ENCODE assay signal across 7 mouse cellular contexts in the genomic region with DNA sequence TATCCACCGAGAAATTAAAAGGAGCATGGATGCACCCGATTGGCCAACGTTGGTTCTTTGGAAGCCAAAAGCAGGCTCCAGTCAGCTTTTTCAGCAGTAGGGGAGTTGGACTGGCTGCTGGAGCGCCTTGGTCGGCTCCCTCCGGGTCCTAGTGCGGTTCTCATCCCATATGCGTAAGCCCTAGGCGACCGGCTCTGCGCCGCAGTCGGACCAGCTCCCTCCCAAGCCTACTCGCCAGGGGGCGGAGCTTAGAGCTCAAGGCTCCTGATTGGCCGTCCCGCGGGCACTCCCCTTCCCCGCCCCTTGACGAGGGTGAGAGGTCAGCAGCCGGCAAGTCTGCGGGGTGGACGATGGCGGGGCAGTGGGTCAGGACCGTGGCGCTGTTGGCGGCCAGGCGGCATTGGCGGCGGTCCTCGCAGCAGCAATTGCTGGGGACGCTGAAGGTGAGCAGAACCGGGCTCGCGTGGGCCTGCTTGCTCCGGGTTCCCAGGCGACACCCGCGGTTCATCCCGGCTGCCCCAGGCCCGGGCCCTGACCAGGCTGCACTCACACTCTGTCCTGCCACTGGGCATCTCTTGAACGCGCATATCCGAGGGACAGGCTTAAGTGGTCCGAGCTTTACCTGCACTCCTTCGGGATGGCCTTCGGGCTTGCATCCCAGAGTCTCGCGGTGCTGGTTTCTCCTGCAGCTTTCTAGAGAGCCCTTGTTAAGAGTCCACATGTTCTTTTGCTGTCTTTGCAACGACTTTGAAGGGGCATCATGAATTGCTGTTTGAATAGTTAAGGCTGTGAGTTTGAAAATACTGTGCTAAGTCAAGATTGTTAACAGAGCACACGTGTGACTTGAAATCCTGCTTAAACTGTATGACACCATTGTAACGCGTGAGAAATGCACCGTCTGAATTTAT. TPM values are rescaled to one million over a fixed set of nuclear protein-coding genes. Genes with fewer than 3 reads are reported as not detected.
DNase-seq lines count a peak whose midpoint lies in the region; ATAC-seq lines count a peak whose summit lies in the region.

A gene (plus strand): TSS at position 308 of the 908 bp plus-strand sequence.

- H3K27ac ChIP-seq in embryonic facial prominence, embryonic 11.5 days (replicated peaks; ENCODE audit: low read depth, low read length): 0 out of 2 replicates have a peak within 1 kb of the TSS, but pooled peaks have one; percentile 31
- H3K27ac ChIP-seq in limb, embryonic 11.5 days (replicated peaks; ENCODE audit: low read depth, low read length): 0 out of 2 replicates have a peak within 1 kb of the TSS, but pooled peaks have one; percentile 18
- H3K27ac ChIP-seq in midbrain, embryonic 14.5 days (replicated peaks; ENCODE audit: low read depth, low read length): 0 out of 2 replicates have a peak within 1 kb of the TSS, but pooled peaks have one; percentile 60

- H3K9ac ChIP-seq in embryonic facial prominence, embryonic 11.5 days (replicated peaks; ENCODE audit: low read length): peak within 1 kb of the TSS; percentile 66
- peak within 1 kb of the TSS; percentile 68 for H3K9ac ChIP-seq in limb, embryonic 11.5 days (ENCODE audit: low read length)
- H3K9ac ChIP-seq in midbrain, embryonic 14.5 days (replicated peaks; ENCODE audit: low read length): peak within 1 kb of the TSS; percentile 80

- peak within 1 kb of the TSS; percentile 69 for H3K4me3 ChIP-seq in embryonic facial prominence, embryonic 11.5 days (ENCODE audit: low read depth, low read length)
- H3K4me3 ChIP-seq in limb, embryonic 11.5 days (ENCODE audit: low read depth, low read length): peak within 1 kb of the TSS; percentile 81
- H3K4me3 ChIP-seq in midbrain, embryonic 14.5 days (replicated peaks; ENCODE audit: low read depth, low read length): peak within 1 kb of the TSS; percentile 75

- peak; percentile 100 for ATAC-seq in embryonic facial prominence, embryonic 11.5 days (replicated peaks; ENCODE audit: insufficient number of reproducible peaks, low FRiP score, low TSS enrichment, low read depth)
- peak; percentile 100 for ATAC-seq in limb, embryonic 11.5 days (ENCODE audit: insufficient number of reproducible peaks, low FRiP score, low TSS enrichment, low read depth)
- ATAC-seq in midbrain, embryonic 14.5 days (ENCODE audit: low FRiP score, low TSS enrichment): peak; percentile 100

- DNase-seq in adrenal gland, postnatal 14 days: peak; percentile 98
- peak; percentile 98 for DNase-seq in embryonic facial prominence, embryonic 11.5 days (ENCODE audit: low spot score)
- peak; percentile 100 for DNase-seq in heart, adult 11 months
- peak; percentile 98 for DNase-seq in kidney, adult 18-20 months
- peak; percentile 98 for DNase-seq in limb, embryonic 11.5 days (ENCODE audit: low spot score)
- peak; percentile 97 for DNase-seq in midbrain, embryonic 14.5 days
- peak; percentile 90 to 95 for DNase-seq in spleen, adult 18-20 months

- H3K9me3 ChIP-seq in embryonic facial prominence, embryonic 11.5 days (replicated peaks; ENCODE audit: control insufficient read depth, low read length): no peaks in the 10 kb centered on the region
- no peaks in the 10 kb centered on the region for H3K9me3 ChIP-seq in limb, embryonic 11.5 days (ENCODE audit: control insufficient read depth, low read length)
- H3K9me3 ChIP-seq in midbrain, embryonic 14.5 days (ENCODE audit: control insufficient read depth, low read length): no peaks in the 10 kb centered on the region

- H3K4me1 ChIP-seq in embryonic facial prominence, embryonic 11.5 days (ENCODE audit: control insufficient read depth, insufficient read depth, low read length): no peaks in the 10 kb centered on the region
- H3K4me1 ChIP-seq in limb, embryonic 11.5 days (ENCODE audit: control insufficient read depth, insufficient read depth, low read length): peaks cover 5% of the 10 kb centered on the region; the same call in 1 of the 2 replicates
- H3K4me1 ChIP-seq in midbrain, embryonic 14.5 days (ENCODE audit: control insufficient read depth, insufficient read depth, low read length): peaks cover 10% of the 10 kb centered on the region; the same call in 1 of the 2 replicates

- H3K4me2 ChIP-seq in embryonic facial prominence, embryonic 11.5 days (ENCODE audit: low read depth, low read length): peak within 1 kb of the TSS; percentile 79
- peak within 1 kb of the TSS; percentile 57 for H3K4me2 ChIP-seq in limb, embryonic 11.5 days (ENCODE audit: low read depth, severe bottlenecking)
- H3K4me2 ChIP-seq in midbrain, embryonic 14.5 days (ENCODE audit: low read length): peak within 1 kb of the TSS; percentile 78

- 1% methylated on average over 54 of the region's 54 CpGs for WGBS in embryonic facial prominence, embryonic 11.5 days
- 2% methylated on average over 54 of the region's 54 CpGs for WGBS in limb, embryonic 11.5 days
- 2% methylated on average over 48 of the region's 54 CpGs for WGBS in midbrain, embryonic 14.5 days

- no peaks in the 10 kb centered on the region for H3K36me3 ChIP-seq in embryonic facial prominence, embryonic 11.5 days (replicated peaks; ENCODE audit: control insufficient read depth, insufficient read depth, low read depth, low read length)
- H3K36me3 ChIP-seq in limb, embryonic 11.5 days (ENCODE audit: control insufficient read depth, insufficient read depth, low read length): no peaks in the 10 kb centered on the region
- H3K36me3 ChIP-seq in midbrain, embryonic 14.5 days (ENCODE audit: control insufficient read depth, insufficient read depth, low read length): no peaks in the 10 kb centered on the region

- no peaks in the 10 kb centered on the region for H3K27me3 ChIP-seq in embryonic facial prominence, embryonic 11.5 days (ENCODE audit: control insufficient read depth, insufficient read depth, low read length)
- no peaks in the 10 kb centered on the region for H3K27me3 ChIP-seq in limb, embryonic 11.5 days (ENCODE audit: control insufficient read depth, insufficient read depth, low read length)
- no peaks in the 10 kb centered on the region for H3K27me3 ChIP-seq in midbrain, embryonic 14.5 days (ENCODE audit: control insufficient read depth, insufficient read depth, low read length)

RNA-seq across cellular contexts. Expression of the gene that starts here (rescaled TPM):
- 189 and 214 TPM in 2 replicates for total RNA-seq in adrenal gland, postnatal 14 days (2021)
- polyA plus RNA-seq in embryonic facial prominence, embryonic 11.5 days (2014; fragmentation: Nextera tagmentation; extraction: Ambion mirVana): 35.3 and 37.4 TPM in 2 replicates
- 36.4 and 38.8 TPM in 2 replicates for polyA plus RNA-seq in limb, embryonic 11.5 days (2014; fragmentation: Nextera tagmentation; extraction: Ambion mirVana)
- polyA plus RNA-seq in midbrain, embryonic 14.5 days (2014; fragmentation: Nextera tagmentation; extraction: Ambion mirVana): 19.1 and 29.9 TPM in 2 replicates

Comparison
In these comparisons a context has a peak if more than half of its experiments do, and no peak if none do; other contexts are left out.
1. Peak in every context shown above with its lines: DNase-seq, ATAC-seq, H3K4me3 ChIP-seq and H3K27ac ChIP-seq.